Mouse (Mus musculus) CD4-positive naive resting alpha-beta T cell, adult 57 days (primary cell): Measurements from ENCODE around the gene Spi1. TPM values are rescaled to one million over a fixed set of nuclear protein-coding genes. Genes with fewer than 3 reads are reported as not detected.

Experiments used
- total RNA-seq: library from RNA; stranded (reverse); gene quantifications from one replicate; pipeline ENCODE4 v1.2.4, GENCODE M21; 2023

Spi1 gene
- total RNA-seq = 7.2 TPM

GRCm38 (mm10) chr2:91081775-91082695, at the start of gene Spi1:
Gene Spi1 (plus strand): TSS chr2:91082390.

GRCm38 (mm10) chr2:91035385-91035784, 46.8 kb upstream of the Spi1 start, which contains the start of gene Rapsn:
Gene Rapsn (plus strand): TSS chr2:91035620.

GRCm38 (mm10) chr2:91053934-91054382, 28.2 kb upstream of the Spi1 start, which contains the start of gene Psmc3:
Gene Psmc3 (plus strand): TSS chr2:91054009.

GRCm38 (mm10) chr2:91070076-91070800, 12.0 kb upstream of the Spi1 start, which contains the start of gene Slc39a13:
Gene Slc39a13 (minus strand): TSS chr2:91070417.

GRCm38 (mm10) chr2:91117585-91118275, 35.5 kb downstream of the Spi1 start, which contains the start of gene Mybpc3:
Gene Mybpc3 (plus strand): TSS chr2:91118144.

Other genes with a start within 250 kb of the Spi1 start
- 65.3 TPM for gene Mtch2, start 235.2 kb upstream of the Spi1 start, total RNA-seq
- 1.5 TPM for gene C1qtnf4, start 196.5 kb upstream of the Spi1 start, total RNA-seq
- 33.1 TPM for gene Kbtbd4, start 177.7 kb upstream of the Spi1 start, total RNA-seq
- gene Ndufs3, start 177.6 kb upstream of the Spi1 start, total RNA-seq = 129 TPM
- 115 TPM for gene Celf1, start 142.0 kb upstream of the Spi1 start, total RNA-seq
- 0.41 TPM for gene Rapsn, start 46.8 kb upstream of the Spi1 start, total RNA-seq
- 134 TPM for gene Psmc3, start 28.4 kb upstream of the Spi1 start, total RNA-seq
- gene Slc39a13, start 12.0 kb upstream of the Spi1 start, total RNA-seq = 24.6 TPM
- gene Mybpc3, start 35.8 kb downstream of the Spi1 start, total RNA-seq = 0.15 TPM
- 281 TPM for gene Madd, start 101.4 kb downstream of the Spi1 start, total RNA-seq
- gene Nr1h3, start 120.4 kb downstream of the Spi1 start, total RNA-seq = 2.8 TPM
- 7.0 TPM for gene Acp2, start 120.5 kb downstream of the Spi1 start, total RNA-seq
- 90.5 TPM for gene Ddb2, start 154.6 kb downstream of the Spi1 start, total RNA-seq
- 1.4 TPM for gene Pacsin3, start 173.6 kb downstream of the Spi1 start, total RNA-seq
- 143 TPM for gene Arfgap2, start 182.6 kb downstream of the Spi1 start, total RNA-seq